Mouse (Mus musculus) cerebellum, postnatal 25 days (tissue): Measurements from ENCODE around the gene Hs2st1.

ENCODE experiments used
- DNase-seq, 2 experiments: peaks; one replicate each; pipeline ENCODE4 v3.0.0; 2021; ENCODE audit warnings: mixed read lengths in 2 of 2

Gene Hs2st1

GRCm38 (mm10) chr3:144501930-144502329, 68.1 kb downstream of the Hs2st1 start:
- no peak for DNase-seq

- no peak for DNase-seq
These were observed 73.2 kb downstream of the Hs2st1 start for GRCm38 (mm10) chr3:144496762-144497161.

DNA sequence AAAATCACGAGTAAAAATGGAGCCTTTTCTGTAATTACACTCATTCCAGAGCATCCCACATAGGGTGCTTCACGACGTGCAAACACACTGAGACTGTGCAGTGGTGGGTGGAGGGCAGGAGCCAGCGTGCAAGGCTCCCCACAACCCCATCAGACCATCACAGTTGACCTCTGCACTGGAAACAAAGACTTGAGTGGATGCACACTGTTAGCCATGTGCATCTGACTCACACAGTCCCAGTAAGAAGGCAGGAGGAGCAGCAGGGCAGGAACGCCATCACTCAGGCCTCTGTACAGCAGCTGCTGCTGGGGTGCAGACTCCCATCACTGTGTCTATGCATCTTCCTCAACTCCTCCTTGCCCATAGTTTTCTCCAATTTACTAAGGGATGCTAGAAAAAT, 75.1 kb downstream of the Hs2st1 start:
- DNase-seq: no peak

GRCm38 (mm10) chr3:144488787-144489186, 81.2 kb downstream of the Hs2st1 start:
- DNase-seq: no peak

DNA sequence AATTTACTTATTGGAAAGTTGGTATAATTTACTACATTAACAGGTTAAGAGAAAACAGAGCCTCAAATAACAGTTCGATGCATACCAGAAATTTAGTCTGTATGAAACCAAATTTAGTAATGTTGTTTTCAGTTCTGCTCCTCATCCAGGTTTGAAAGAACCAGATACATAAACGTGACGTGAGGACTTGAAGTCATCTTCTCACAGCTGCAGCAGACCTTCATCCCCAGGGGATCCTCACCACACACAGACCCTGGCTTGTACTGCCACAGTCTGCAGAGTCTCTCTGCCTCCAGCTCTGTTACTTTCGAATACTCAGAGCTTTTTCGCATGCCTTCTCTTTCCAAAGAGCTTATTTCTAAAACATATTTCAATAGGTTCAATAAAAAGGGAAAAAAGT, 89.4 kb downstream of the Hs2st1 start:
- DNase-seq: no peak

DNA sequence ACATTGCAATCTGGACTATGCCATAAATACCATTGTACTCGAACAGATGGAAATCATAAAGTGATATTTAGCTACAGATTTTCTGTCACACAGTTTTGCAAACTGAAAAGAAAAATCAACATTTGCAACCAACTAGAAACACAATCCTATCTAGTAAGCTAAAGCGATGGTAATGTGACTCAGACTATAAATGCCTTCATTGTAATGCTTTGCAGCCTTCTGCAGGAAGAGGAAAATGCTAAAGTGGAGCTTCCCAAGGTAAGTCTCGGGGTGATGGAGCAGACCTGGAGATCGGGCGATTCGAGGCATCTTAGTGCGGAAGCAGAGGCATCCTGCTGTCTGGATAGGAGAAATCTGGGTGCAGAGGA, 91.6 kb downstream of the Hs2st1 start:
- DNase-seq: no peak

DNA sequence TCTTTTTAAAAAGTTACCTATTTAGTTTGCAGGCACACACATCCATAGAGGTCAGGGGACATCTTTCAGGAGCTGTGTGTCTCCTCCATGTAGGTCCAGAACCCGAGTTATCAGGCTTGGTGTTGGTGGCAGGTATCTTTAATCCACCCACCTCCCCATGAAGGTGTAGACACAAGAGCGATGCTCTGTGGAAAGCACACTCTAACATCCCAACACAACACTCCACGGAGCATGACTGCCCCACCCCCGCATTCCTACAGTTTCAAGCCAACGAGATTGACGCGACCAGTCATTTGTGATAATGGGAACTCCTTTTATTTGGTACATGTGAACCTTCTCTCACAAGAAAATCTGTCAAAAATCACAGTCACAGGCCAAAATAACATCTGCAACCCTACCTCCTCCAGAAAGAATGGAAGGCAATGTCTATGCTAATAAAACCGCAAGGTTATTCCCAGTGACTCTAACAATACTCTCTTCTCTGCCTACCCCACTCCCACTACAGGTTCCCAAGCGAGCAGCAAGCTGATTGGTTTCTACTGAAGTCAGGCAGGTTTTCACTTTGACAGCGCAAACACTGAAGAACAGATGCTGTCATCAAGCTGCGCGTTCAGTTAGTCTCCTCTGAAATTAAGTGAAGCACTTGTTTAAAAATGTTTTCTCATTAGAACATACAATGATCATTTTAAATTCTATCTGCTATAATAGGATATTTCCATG, 92.1 kb downstream of the Hs2st1 start:
- DNase-seq: no peak

DNA sequence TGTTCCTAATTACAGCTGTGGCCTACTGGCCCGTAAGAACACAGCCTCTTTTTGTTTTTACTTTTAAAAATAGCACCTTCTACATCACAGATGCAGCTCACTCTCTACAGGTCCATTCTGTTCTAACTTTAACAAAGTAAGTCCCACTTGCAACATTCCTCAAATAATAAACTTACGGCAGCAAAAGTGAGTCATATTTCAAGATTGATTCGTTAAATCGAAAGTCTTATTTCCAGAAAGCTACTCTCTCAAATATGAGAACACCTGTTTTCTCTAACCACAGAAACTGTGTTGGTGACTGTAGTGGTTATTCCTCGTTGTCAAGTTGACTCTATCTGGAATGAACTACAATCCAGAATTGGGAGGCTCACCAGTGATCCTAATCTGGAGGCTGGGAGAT, 94.1 kb downstream of the Hs2st1 start:
- DNase-seq: no peak

- DNase-seq: no peak
These were observed 95.3 kb downstream of the Hs2st1 start for GRCm38 (mm10) chr3:144474726-144475125.

GRCm38 (mm10) chr3:144471954-144472353, 98.0 kb downstream of the Hs2st1 start:
- no peak for DNase-seq

DNA sequence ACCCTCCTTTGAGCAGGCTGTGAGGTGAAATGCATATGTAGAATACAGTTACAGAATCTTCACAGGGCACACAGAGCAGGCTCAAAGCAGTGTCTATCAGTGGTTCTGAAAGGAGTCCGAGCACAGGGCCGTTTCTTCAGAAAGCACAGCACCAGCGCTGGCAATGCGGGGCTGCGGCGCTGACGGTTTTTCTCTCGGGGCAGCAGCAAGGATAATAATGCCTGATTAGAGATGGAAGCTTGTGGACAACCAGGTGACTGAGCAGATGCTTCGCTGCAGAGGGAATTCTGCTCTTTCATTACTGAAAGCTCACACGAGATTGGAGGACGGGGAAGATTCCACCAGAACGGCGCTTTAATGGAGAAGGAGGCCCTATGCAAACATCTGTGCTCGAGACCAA, 99.1 kb downstream of the Hs2st1 start:
- no peak for DNase-seq

DNA sequence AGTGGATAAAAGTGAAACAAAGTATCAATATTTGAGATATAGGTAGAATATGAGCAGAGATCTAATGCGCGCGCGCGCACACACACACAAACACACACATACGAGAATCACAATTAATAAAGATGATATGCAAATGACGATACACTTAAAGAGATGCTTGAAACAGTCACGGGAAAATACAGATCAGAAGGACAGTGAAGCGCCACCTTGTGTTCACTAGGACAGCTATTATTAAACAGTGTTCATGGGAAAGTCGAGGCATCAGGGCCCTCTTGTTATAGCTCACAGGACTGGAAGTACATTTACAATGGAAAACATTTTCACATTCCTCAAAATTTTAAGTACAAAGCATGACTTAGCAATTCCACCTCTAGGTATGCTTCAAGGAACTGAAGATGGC, 102.5 kb downstream of the Hs2st1 start:
- peak in 1 of 2 experiments; percentile 20 for DNase-seq

- DNase-seq: no peak
These were observed 103.8 kb downstream of the Hs2st1 start for GRCm38 (mm10) chr3:144466108-144466678.

DNA sequence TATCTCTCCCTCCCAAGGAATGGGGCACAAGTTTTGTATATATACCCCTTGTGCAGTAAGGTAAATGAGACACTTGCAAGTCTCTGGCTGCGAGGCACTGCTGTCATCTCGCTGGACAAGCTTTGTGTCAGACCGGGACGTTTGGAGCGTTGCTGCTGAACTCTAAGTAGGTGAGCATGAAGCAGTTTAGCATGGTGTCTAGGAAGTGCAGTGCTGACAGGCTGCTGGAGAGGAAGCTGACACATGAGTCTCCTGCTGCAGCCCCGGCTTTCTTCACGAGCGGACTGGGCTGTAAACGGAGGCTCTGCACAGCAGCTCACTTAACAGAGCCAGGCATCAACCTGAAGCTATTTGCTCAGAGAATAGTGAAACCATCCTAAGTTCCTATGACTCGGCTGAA, 107.3 kb downstream of the Hs2st1 start:
- DNase-seq: no peak

DNA sequence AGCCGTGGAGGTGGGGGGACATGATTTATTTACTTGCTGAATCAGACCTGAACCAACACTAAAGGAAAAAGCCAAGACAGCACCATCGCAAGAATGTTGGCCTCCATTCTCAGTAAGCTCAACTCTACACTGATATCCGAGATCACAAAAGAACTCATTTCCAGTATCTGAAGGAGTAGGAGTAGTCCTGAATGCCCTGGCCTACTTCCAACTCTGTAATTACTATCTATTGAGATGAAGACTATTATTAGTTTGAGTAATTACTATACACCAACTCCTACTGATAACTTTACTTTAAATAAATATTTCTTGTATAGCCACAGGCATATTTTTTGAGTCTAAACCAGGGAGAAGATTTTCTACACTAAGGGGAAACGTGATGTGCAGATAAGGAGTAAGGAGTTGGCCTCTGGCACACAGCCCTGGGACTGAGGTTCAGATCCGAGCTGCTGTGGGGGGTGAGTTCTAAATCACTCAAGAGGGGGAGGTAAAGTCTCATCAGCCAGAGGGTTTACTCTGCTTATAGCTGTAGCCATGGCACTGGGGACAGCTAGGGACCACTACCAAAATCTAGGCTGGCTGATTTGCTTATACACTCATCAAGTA, 109.7 kb downstream of the Hs2st1 start:
- no peak for DNase-seq

DNA sequence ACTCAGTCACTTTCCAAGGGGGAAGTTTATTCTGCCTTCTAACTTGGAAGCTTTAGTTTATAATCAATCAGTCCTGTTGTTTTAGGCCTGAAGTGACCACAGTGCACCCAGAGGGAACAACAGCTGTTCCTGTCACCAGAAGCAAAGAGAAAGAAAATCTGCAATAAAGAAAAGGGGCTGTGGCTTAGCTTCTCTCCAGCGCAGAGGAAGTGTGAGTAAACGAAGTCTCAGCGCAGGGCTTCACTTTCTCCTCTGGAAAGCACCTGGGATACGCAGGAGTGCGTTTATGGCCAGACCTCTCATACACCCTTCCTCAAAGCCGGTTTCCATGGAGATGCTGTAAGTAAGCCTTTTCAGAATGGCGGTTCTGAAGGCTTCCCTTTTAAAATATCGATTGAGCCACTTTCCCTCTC, 110.7 kb downstream of the Hs2st1 start:
- DNase-seq: no peak

GRCm38 (mm10) chr3:144453701-144454430, 116.1 kb downstream of the Hs2st1 start:
- peak; percentile 26 to 59 for DNase-seq

DNA sequence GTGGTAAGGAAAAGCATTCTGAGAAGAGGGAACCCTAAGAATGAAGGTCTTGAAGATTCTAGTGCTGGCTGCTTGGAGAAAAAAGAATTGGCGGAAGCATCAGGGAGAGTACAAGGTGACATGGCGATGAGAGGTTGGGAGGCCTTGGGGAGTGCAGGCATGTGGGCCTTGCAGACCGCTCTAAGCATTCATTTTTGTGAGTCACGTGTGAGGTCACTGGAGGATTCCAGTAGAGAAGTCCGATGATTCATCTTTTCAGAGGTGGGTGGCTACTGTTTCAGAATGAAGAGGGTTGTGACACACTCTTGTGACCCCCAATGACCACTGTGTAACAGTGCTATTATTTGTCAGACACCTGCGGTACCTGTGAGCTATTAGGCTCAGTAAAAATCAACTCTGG, 121.0 kb downstream of the Hs2st1 start:
- DNase-seq: no peak

- DNase-seq: no peak
These were observed 122.1 kb downstream of the Hs2st1 start for GRCm38 (mm10) chr3:144447917-144448316.

DNA sequence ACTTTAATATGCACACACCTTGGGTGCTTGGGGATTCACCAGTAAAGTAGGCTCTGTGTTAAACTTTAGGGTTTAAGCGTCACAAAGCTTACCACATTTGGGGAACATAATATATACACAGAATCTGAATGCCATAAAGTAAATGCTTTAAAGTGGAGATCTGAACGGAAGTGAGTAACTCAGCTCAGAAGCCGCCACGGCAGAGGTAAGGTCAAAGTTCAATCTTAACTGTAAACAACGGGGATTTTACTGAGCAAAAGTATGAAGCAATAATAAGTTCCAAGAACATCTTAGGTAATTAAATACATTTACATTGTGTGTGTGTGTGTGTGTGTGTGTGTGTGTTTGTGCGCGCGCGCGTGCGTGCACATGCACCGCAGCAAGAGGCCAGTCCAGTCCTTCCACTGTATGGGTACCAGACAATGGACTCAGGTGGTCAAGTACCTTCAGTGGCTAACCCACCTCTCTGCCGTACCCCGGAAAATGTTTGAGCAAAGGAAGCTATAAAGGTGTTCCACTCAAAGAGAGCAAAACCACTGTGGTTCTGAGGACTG, 123.8 kb downstream of the Hs2st1 start:
- DNase-seq: no peak

- DNase-seq: no peak
These were observed 132.0 kb downstream of the Hs2st1 start for GRCm38 (mm10) chr3:144437871-144438398.

GRCm38 (mm10) chr3:144436076-144436475, 133.9 kb downstream of the Hs2st1 start:
- no peak for DNase-seq

- no peak for DNase-seq
These were observed 134.7 kb downstream of the Hs2st1 start for GRCm38 (mm10) chr3:144435281-144435680.
